Comparison of ENCODE assay signal across 15 mouse cellular contexts in the genomic region with DNA sequence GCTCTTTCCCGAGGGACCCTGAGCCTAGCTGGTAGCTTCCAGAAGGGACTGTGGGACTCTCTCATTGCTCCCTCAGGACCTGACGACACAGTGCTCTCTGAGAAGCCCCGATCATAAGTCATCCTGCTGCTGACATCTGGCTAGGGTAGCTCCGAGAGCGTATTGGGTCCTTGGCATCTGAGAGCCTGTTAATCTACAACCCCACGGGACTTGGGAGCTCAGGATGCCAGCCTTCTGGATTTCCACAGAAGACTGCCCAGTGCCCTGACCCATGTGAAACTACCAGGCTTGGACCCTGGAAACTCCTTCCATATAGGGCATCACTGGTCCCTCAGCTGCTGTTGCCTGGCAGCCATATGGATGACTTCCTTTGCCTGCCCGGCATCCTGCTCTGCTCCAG. TPM values are rescaled to one million over a fixed set of nuclear protein-coding genes. Genes with fewer than 3 reads are reported as not detected.
A peak's percentile ranks its signal among the peaks of the same experiment; 100 is the strongest.
DNase-seq lines count a peak whose midpoint lies in the region; ATAC-seq and TF ChIP-seq lines count a peak whose summit lies in the region.
"Had no signal": no experiment of that assay in that cellular context is flagged by ENCODE, and none has a peak within 500 bp of the region (broad histone marks: within the 10 kb centered on the region; RNA-seq: fewer than 3 reads in every experiment).

No protein-coding gene starts in this region.

- H3K4me2 ChIP-seq in intestine, embryonic 16.5 days (ENCODE audit: low read depth, low read length) = no peak overlapping the region
- no peak overlapping the region for H3K4me2 ChIP-seq in intestine, embryonic 15.5 days (replicated peaks)
- H3K4me2 ChIP-seq: heart, embryonic 11.5 days; limb, embryonic 13.5 days had no signal

- H3K9ac ChIP-seq in intestine, embryonic 16.5 days (ENCODE audit: low read depth, low read length) = no peak overlapping the region
- H3K9ac ChIP-seq in intestine, embryonic 15.5 days = no peak overlapping the region
- H3K9ac ChIP-seq: limb, embryonic 13.5 days had no signal

- intact Hi-C loops in heart, postnatal 36 days (cut with DNase I) = no loop called here

- no peaks in the 10 kb centered on the region for H3K36me3 ChIP-seq in intestine, embryonic 16.5 days (ENCODE audit: control insufficient read depth, insufficient read depth, low read length)
- H3K36me3 ChIP-seq in intestine, embryonic 15.5 days = no peaks in the 10 kb centered on the region
- H3K36me3 ChIP-seq in limb, embryonic 10.5 days = 0 out of 2 replicates have a peak, but pooled peaks cover 2% of the 10 kb centered on the region
- H3K36me3 ChIP-seq: limb, embryonic 13.5 days had no signal

- no peak for TF ChIP-seq POLR2A in bone marrow, adult 2 months (IDR thresholded peaks at IDR 0.05; ENCODE audit: borderline replicate concordance, control insufficient read depth, low read depth, low read length)

- no peaks in the 10 kb centered on the region for H3K27me3 ChIP-seq in intestine, embryonic 16.5 days (replicated peaks; ENCODE audit: control insufficient read depth, insufficient read depth, low read length)
- H3K27me3 ChIP-seq in intestine, embryonic 15.5 days (replicated peaks) = no peaks in the 10 kb centered on the region
- no peaks in the 10 kb centered on the region for H3K27me3 ChIP-seq in limb, embryonic 10.5 days (ENCODE audit: low read depth, poor library complexity, severe bottlenecking)
- H3K27me3 ChIP-seq: limb, embryonic 13.5 days had no signal

- peak overlapping the region; percentile 45 for H3K27ac ChIP-seq in intestine, embryonic 16.5 days (ENCODE audit: low read length)
- no peak overlapping the region for H3K27ac ChIP-seq in intestine, embryonic 15.5 days
- peak overlapping the region; percentile 49 for H3K27ac ChIP-seq in bone marrow, adult 2 months (ENCODE audit: control insufficient read depth, insufficient read depth, low read depth, low read length, poor library complexity)
- H3K27ac ChIP-seq in limb, embryonic 10.5 days = peak overlapping the region; percentile 38
- H3K27ac ChIP-seq: limb, embryonic 13.5 days; macrophage had no signal

- peak; percentile 75 for DNase-seq in kidney, adult 18-20 months
- no peak for DNase-seq in limb, embryonic 10.5 days (ENCODE audit: low spot score)
- no peak for DNase-seq in heart, postnatal 36 days
- DNase-seq in layer of hippocampus, postnatal 36 days = no peak
- DNase-seq: B cell, adult 2 months; cerebellum, postnatal 14 days; thymus, postnatal 4 days had no signal

- no peak for TF ChIP-seq CTCF in bone marrow, adult 2 months (IDR thresholded peaks at IDR 0.05; ENCODE audit: control insufficient read depth, insufficient read depth, low read length)

- no peaks in the 10 kb centered on the region for H3K9me3 ChIP-seq in intestine, embryonic 16.5 days (ENCODE audit: control insufficient read depth, low read length)
- no peaks in the 10 kb centered on the region for H3K9me3 ChIP-seq in intestine, embryonic 15.5 days
- no peaks in the 10 kb centered on the region for H3K9me3 ChIP-seq in limb, embryonic 10.5 days (replicated peaks)
- H3K9me3 ChIP-seq: G1E; limb, embryonic 13.5 days had no signal

- H3K4me3 ChIP-seq in intestine, embryonic 16.5 days (ENCODE audit: low read length) = no peak overlapping the region
- no peak overlapping the region for H3K4me3 ChIP-seq in intestine, embryonic 15.5 days (replicated peaks)
- no peak overlapping the region for H3K4me3 ChIP-seq in bone marrow, adult 2 months (replicated peaks; ENCODE audit: control insufficient read depth, low read depth, low read length)
- H3K4me3 ChIP-seq in limb, embryonic 10.5 days = no peak overlapping the region
- H3K4me3 ChIP-seq: limb, embryonic 13.5 days had no signal

- WGBS in intestine, embryonic 16.5 days = 49% methylated on average over 7 of the region's 7 CpGs
- 62% methylated on average over 7 of the region's 7 CpGs for WGBS in intestine, embryonic 15.5 days
- WGBS in bone marrow, adult 2 months = 74% methylated on average over 7 of the region's 7 CpGs
- WGBS in limb, embryonic 10.5 days = 51% methylated on average over 7 of the region's 7 CpGs

- H3K4me1 ChIP-seq in intestine, embryonic 16.5 days (ENCODE audit: control insufficient read depth, insufficient read depth, low read length) = peaks cover 66% of the 10 kb centered on the region
- peaks cover 63% of the 10 kb centered on the region for H3K4me1 ChIP-seq in intestine, embryonic 15.5 days (replicated peaks)
- H3K4me1 ChIP-seq in bone marrow, adult 2 months (ENCODE audit: control insufficient read depth, insufficient read depth, low read length) = peaks cover 32% of the 10 kb centered on the region
- H3K4me1 ChIP-seq in limb, embryonic 10.5 days = peaks cover 79% of the 10 kb centered on the region

- no peak for ATAC-seq in intestine, embryonic 16.5 days
- no peak for ATAC-seq in intestine, embryonic 15.5 days
- ATAC-seq in erythroid progenitor cell, adult 5-6 weeks (replicated peaks; ENCODE audit: low FRiP score, poor library complexity, severe bottlenecking) = no peak

RNA-seq across cellular contexts. Expression of a gene that starts 43.3 kb away (rescaled TPM):
- polyA plus RNA-seq in intestine, embryonic 16.5 days (2015; fragmentation: Nextera tagmentation; extraction: Ambion mirVana) = 16.7 and 16.8 TPM in 2 replicates
- 25.4 and 29.2 TPM in 2 replicates for polyA plus RNA-seq in intestine, embryonic 15.5 days (2015; fragmentation: Nextera tagmentation; extraction: Ambion mirVana)
- polyA plus RNA-seq in bone marrow, adult 2 months (2011; ENCODE audit: insufficient read depth, insufficient read length, low replicate concordance, missing spikeins) = 11.5 and 16.2 TPM in 2 replicates
- polyA plus RNA-seq in limb, embryonic 10.5 days (2016; fragmentation: Nextera tagmentation; extraction: Ambion mirVana) = 7.6 and 8.2 TPM in 2 replicates
- 10 to 100 TPM; 20.3 to 25.1 TPM for total RNA-seq in heart, postnatal 36 days (2021)
- 100 to 1,000 TPM; 278 to 289 TPM for total RNA-seq in layer of hippocampus, postnatal 36 days (2021)
- 50.3 and 64.2 TPM in 2 replicates for total RNA-seq in erythroid progenitor cell, adult 5-6 weeks (2015; ENCODE audit: low replicate concordance)
- total RNA-seq in erythroid progenitor cell, adult 5-6 weeks (2017; ENCODE audit: low replicate concordance) = 42.0 and 49.3 TPM in 2 replicates
